Mouse (Mus musculus): ENCODE measurements around the gene Gm815.

GRCm38 (mm10) chr19:26920816-26921215, 35.1 kb downstream of the Gm815 start:
- no peak for TF ChIP-seq CTCF (IDR thresholded peaks at IDR 0.05; ENCODE audit: control insufficient read depth, insufficient read depth, insufficient replicate concordance, low read depth, low read length)
- TF ChIP-seq POLR2A (IDR thresholded peaks at IDR 0.05; ENCODE audit: control insufficient read depth, low read depth, low read length): no peak

Measured in testis, adult 2 months (tissue).